Mouse (Mus musculus) embryonic stem cell, embryonic (primary cell): ENCODE results near the gene Fzd7.

Experiments
- CTCF ChIA-PET, 4 experiments: fragments of 300-600 bp in 2 of 4; fragments of 350-600 bp in 2 of 4; sonication (Branson Sonifier 250); formaldehyde crosslinking; loops; one replicate each; lab custom pipeline; 2022; ENCODE audit warnings: inconsistent platforms in 2 of 4; lab: Charles Lee
- POLR2A ChIA-PET, 4 experiments: fragments of 300-600 bp in 2 of 4; fragments of 350-600 bp in 2 of 4; sonication (Branson Sonifier 250); formaldehyde crosslinking; loops; one replicate each; lab custom pipeline; 2022; ENCODE audit warnings: antibody characterized with exemption in 4 of 4, inconsistent platforms in 1 of 4; lab: Charles Lee

The Fzd7 gene

GRCm38 (mm10) chr1:59503659-59504301 lies 21.6 kb downstream of the Fzd7 start:
- ChIA-PET CTCF (no interaction called here), POLR2A (interaction anchor here in 2 of 4 experiments (0.7 to 2.3 kb wide), 3 partner anchors 13 to 138 kb away, joined by 3 to 7 read pairs (median 3); partner anchors contain the start of gene Gm973 (in 1 of the 2))

- ChIA-PET POLR2A (no interaction called here), CTCF (no interaction called here)
These were observed 22.1 kb downstream of the Fzd7 start for GRCm38 (mm10) chr1:59504302-59504700.

- CTCF ChIA-PET: interaction anchor here in 1 of 4 experiments (1.0 kb wide), 1 partner anchor 15 kb away, joined by 3 read pairs; no protein-coding TSS in a partner anchor
- POLR2A ChIA-PET: interaction anchor here in 2 of 4 experiments (1.4 to 1.6 kb wide), 2 partner anchors 17 to 27 kb away, joined by 3 to 8 read pairs; no protein-coding TSS in a partner anchor
These were observed 26.4 kb downstream of the Fzd7 start for GRCm38 (mm10) chr1:59508463-59509139.

GRCm38 (mm10) chr1:59511566-59512270 lies 29.5 kb downstream of the Fzd7 start:
- POLR2A ChIA-PET: interaction anchor here in 1 of 4 experiments (0.7 to 0.8 kb wide), 2 partner anchors 30 to 181 kb away, joined by 3 to 4 read pairs; partner anchors contain the start of gene Fzd7

GRCm38 (mm10) chr1:59516026-59516917 lies 34.0 kb downstream of the Fzd7 start, which contains the start of gene Gm973:
Gm973 (plus strand) TSS chr1:59516264.
- ChIA-PET CTCF (interaction anchor here in 3 of 4 experiments (0.6 to 1.7 kb wide), 11 partner anchors 28 to 278 kb away, joined by 3 to 5 read pairs (median 4); no protein-coding TSS in a partner anchor), POLR2A (interaction anchor here in 3 of 4 experiments (0.6 to 2.4 kb wide), 22 partner anchors 10 to 558 kb away, joined by 3 to 10 read pairs (median 4); partner anchors contain the start of genes Fzd7 (in 2 of the 3) and Als2 (in 1 of the 3))

More at GRCm38 (mm10) chr1:59511566-59512270, 29.5 kb downstream of the Fzd7 start:
- CTCF ChIA-PET: interaction anchor here in 1 of 4 experiments (0.6 kb wide), 1 partner anchor 195 kb away, joined by 3 read pairs; no protein-coding TSS in a partner anchor

GRCm38 (mm10) chr1:59520226-59520837 lies 38.1 kb downstream of the Fzd7 start:
- ChIA-PET POLR2A (interaction anchor here in 1 of 4 experiments (1.5 kb wide), 2 partner anchors 14 to 33 kb away, joined by 3 to 4 read pairs; no protein-coding TSS in a partner anchor), CTCF (interaction anchor here in 3 of 4 experiments (0.7 to 1.1 kb wide), 4 partner anchors 64 to 273 kb away, joined by 3 to 4 read pairs (median 4); no protein-coding TSS in a partner anchor)

DNA sequence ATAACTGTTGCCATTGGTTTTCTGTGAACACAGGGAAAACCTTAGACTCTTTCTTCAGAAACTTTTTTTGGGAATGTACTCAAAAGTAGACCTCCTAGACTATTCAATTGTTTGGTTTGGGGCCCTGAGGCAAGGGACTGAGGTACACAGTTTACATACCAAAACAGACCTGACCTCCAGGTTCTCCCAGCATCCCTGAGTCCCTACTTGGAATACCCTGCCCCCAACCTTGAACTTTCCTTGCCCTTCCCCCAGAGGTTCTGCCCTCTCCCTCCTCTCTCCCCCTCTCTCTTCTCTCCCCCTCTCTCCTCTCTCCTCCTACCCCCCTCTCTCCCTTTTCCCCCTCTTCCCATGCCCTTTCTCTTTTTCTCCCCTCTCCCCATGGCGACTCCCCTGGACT lies 40.2 kb downstream of the Fzd7 start:
- CTCF ChIA-PET: interaction anchor here in 1 of 4 experiments (1.2 kb wide), 1 partner anchor 39 kb away, joined by 3 read pairs; no protein-coding TSS in a partner anchor
- POLR2A ChIA-PET: interaction anchor here in 1 of 4 experiments (1.6 kb wide), 1 partner anchor 256 kb away, joined by 6 read pairs; no protein-coding TSS in a partner anchor

DNA sequence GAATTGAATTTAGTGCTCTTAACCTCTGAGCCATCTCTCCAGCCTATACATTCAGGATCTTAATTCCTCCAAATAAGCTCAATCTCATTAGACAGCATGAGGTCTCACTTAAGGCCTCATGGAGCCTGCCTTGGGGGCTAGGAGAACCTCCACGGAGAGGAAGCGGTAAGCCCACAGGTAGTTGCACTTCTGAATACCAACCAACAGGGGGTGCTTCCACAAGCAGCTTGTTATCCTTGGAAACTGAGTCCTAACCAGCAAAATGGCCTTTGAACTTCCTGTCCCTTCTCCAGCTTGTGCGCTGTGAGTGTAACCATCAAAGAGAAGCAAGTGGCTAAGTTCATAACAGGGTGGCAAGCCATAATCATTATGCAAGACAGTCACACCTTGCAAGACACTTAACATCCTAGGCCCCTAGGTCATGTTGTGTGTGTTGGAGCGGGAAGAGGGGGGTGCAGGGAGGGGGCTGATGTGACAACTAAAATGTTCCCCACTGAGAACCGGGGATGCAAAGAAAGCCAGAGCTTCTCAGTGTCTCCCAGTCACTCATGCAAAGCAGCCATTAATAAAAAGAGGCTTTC lies 41.2 kb downstream of the Fzd7 start:
- POLR2A ChIA-PET: interaction anchor here in 3 of 4 experiments (0.6 to 2.0 kb wide), 9 partner anchors 11 to 282 kb away, joined by 3 to 7 read pairs (median 4); partner anchors contain the start of gene Fzd7 (in 1 of the 3)
- CTCF ChIA-PET: interaction anchor here (0.6 to 1.8 kb wide), 15 partner anchors 13 to 267 kb away, joined by 3 to 11 read pairs (median 3); partner anchors contain the start of gene Cdk15 (in 1 of the 4)

DNA sequence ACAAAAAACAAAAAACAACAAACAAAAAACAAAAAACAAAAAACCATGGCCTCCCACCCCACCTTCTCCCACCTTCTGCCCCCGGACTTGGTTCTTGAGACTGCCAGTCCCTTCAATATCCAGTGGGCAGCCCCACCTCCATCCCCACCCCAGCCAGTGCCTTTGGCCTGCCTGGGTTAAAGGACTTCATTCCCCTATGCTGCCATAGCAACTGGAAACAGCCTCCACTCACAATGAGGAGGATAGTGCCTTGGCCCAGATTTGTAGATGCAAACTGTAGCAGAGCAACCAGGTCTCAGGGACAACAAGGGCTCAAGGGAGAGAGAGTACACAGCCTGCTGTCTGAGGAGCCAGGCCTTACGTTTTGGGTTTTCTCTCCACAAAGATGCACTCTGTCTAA lies 41.8 kb downstream of the Fzd7 start:
- POLR2A ChIA-PET: interaction anchor here in 2 of 4 experiments (0.6 to 2.0 kb wide), 8 partner anchors 12 to 1108 kb away, joined by 3 to 6 read pairs (median 4); partner anchors contain the start of gene Fzd7 (in 1 of the 2)
- CTCF ChIA-PET: interaction anchor here in 3 of 4 experiments (0.6 to 1.8 kb wide), 11 partner anchors 12 to 268 kb away, joined by 3 to 11 read pairs (median 3); partner anchors contain the start of gene Cdk15 (in 1 of the 3)

DNA sequence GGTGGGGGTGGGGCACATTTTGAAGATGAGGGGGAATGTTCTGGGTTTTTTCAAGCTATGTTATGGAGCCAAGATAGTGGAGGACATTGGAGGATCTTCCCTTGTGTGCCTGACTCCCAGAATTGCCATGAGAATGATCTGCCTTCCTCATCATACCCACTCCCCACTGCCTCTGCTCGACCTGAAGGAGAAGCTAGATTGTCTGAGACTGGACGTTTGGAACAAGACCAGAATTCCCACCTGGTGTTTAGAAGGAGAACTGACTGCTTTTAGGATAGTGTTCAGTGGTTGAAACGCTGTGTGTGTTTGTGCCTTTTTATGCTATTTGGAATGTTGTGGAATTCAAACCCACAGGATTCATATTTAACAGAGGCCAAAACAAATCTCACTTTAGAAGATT lies 42.5 kb downstream of the Fzd7 start:
- CTCF ChIA-PET: interaction anchor here in 2 of 4 experiments (0.5 to 1.8 kb wide), 4 partner anchors 16 to 125 kb away, joined by 3 to 11 read pairs (median 3); no protein-coding TSS in a partner anchor
- POLR2A ChIA-PET: interaction anchor here in 2 of 4 experiments (0.5 to 2.0 kb wide), 4 partner anchors 66 to 1109 kb away, joined by 3 to 5 read pairs (median 4); no protein-coding TSS in a partner anchor

- CTCF ChIA-PET: no interaction called here
- POLR2A ChIA-PET: interaction anchor here in 1 of 4 experiments (0.8 to 1.6 kb wide), 2 partner anchors 9 to 80 kb away, joined by 3 to 4 read pairs; no protein-coding TSS in a partner anchor
These were observed 45.0 kb downstream of the Fzd7 start for GRCm38 (mm10) chr1:59527219-59527618.

- ChIA-PET POLR2A (interaction anchor here in 1 of 4 experiments (0.5 kb wide), 1 partner anchor 282 kb away, joined by 3 read pairs; no protein-coding TSS in a partner anchor), CTCF (no interaction called here)
These were observed 53.0 kb downstream of the Fzd7 start for GRCm38 (mm10) chr1:59534976-59535810.
